Mouse (Mus musculus): ENCODE data around the gene Slc35e2.

The Slc35e2 gene

DNA sequence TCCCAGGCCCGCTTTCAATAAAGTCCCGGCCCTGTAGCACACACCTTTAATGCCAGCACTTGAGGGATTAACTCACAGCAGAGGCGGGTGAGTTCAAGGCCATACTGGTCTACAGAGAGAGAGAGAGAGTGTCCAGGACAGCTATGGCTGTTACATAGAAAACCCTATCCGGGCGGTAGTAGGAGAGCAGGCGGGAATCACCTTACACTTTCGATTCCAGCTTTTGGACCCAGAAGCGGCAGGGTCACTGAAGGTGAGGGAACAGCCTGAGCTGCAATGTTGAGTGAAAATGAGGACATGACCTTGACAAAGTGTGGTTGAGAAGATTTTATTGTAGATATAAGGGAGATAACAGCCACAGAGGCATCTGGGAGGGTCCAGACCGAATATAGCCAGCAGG lies 27.3 kb upstream of the Slc35e2 start:
- in situ Hi-C loops (cut with MboI; ENCODE audit: low pct_unique_long_range_greater_than_20kb in 1 of 2, low sequenced_read_pairs in 2 of 2, unreplicated experiment in 1 of 2) = no loop called here

- in situ Hi-C loops (cut with MboI; ENCODE audit: low pct_unique_long_range_greater_than_20kb in 1 of 2, low sequenced_read_pairs in 2 of 2, unreplicated experiment in 1 of 2) = loop anchor here in 1 of 2 experiments (25.0 kb wide), 1 partner anchor 213 kb away; the partner anchor contains the start of gene Prkcz
These were observed 26.3 kb upstream of the Slc35e2 start for GRCm38 (mm10) chr4:155574931-155575330.

DNA sequence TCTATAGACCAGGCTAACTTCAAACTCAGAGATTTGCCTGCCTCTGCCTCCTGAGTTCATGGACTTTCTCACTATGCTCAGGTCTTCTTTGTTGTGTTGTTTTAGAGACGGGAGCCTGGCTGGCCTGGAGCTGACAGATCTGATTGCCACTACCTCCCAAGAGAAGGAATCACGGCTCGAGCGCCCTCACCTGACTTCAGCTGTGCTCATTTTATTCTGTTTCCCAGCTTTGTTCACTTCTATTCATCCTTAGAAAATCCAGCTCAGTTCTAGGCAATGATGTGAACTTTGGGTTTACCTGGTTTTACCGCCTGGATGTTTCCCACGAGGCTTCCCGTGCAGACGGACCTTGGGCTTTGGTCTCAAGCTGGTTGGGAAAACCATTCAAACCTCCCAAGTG lies 25.7 kb upstream of the Slc35e2 start:
- in situ Hi-C loops (cut with MboI; ENCODE audit: low pct_unique_long_range_greater_than_20kb in 1 of 2, low sequenced_read_pairs in 2 of 2, unreplicated experiment in 1 of 2) = loop anchor here in 1 of 2 experiments (25.0 kb wide), 1 partner anchor 213 kb away; the partner anchor contains the start of gene Prkcz

- in situ Hi-C loops (cut with MboI; ENCODE audit: low pct_unique_long_range_greater_than_20kb in 1 of 2, low sequenced_read_pairs in 2 of 2, unreplicated experiment in 1 of 2) = loop anchor here in 1 of 2 experiments (25.0 kb wide), 1 partner anchor 215 kb away; the partner anchor contains the start of gene Prkcz
These were observed 24.1 kb upstream of the Slc35e2 start for GRCm38 (mm10) chr4:155577132-155577531.

DNA sequence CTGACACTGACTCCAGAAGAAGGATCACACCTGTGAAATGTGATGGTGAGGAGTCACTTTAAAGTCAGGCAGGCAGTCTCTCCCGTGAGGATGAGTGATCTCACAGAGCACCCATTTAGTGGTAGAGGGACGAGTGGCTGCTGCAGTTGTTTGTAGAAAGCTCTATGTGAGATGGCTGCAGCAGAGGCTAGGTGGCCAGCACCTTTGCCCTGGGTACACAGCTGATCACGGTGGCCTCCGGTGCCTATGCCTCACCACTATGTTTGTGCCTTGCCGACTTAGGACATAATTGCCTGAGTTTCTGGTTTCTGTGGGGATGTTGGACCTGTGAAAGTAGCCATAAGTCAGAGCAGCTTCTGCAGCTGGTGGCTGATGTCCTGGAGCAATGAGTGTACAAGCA lies 23.5 kb upstream of the Slc35e2 start:
- in situ Hi-C loops (cut with MboI; ENCODE audit: low pct_unique_long_range_greater_than_20kb in 1 of 2, low sequenced_read_pairs in 2 of 2, unreplicated experiment in 1 of 2) = loop anchor here in 1 of 2 experiments (25.0 kb wide), 1 partner anchor 215 kb away; the partner anchor contains the start of gene Prkcz

DNA sequence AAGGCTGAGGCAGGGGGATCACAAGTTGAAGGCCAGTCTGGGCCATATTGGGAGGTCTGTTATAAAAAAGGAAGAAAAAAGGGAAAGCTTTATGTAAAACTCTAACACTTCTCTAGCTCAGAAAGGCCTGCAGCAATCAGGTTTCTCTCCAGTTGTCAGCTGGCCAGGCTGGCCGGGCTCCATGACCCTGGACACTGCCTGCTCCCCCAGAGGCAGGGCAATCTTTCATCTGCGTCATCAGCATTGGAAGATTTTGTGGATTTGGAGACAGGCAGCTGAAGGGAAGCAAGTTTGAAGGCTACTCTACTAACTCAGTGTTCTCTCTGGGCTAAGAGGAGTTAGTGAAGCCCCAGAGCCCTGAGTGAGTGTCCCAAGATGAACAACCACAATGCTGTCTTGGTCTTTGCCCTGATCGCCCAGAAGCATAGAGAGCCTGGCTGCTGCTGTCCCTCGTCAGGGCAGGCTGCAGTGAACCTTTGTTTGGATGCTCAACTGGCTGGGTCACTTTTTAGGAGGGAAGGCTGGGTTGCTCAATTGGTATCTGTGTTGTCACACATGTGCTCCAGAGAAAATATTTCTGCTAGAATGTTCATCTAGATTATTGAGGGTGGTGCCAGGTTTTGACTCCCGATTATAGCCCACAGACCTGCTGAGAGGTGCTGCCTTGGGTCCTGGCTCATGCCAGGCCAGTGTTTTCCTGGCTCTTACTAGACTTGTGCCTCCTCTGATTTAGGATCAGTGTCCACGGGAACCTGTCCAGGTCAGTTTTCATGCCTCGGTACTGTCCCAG lies 22.7 kb upstream of the Slc35e2 start:
- in situ Hi-C loops (cut with MboI; ENCODE audit: low pct_unique_long_range_greater_than_20kb in 1 of 2, low sequenced_read_pairs in 2 of 2, unreplicated experiment in 1 of 2) = loop anchor here in 1 of 2 experiments (25.0 kb wide), 1 partner anchor 216 kb away; the partner anchor contains the start of gene Prkcz

DNA sequence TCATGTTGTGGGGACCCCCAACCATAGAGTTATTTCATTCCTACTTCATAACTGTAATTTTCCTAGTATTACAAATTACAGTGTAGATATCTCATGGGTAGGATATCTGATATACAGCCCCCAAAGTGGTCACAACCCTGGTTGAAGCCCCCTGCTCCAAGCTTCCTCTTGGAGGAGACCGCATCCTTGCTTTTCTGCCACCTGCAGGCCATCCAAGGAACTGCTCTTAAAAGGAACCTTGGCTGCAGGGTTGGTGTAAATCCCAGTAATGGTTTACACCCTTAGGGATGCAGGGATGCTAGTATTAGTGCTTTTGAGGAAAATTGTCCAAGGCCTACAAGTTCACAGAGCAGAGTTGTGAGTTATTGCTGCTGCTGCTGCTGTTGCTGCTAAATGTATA lies 20.8 kb upstream of the Slc35e2 start:
- in situ Hi-C loops (cut with MboI; ENCODE audit: low pct_unique_long_range_greater_than_20kb in 1 of 2, low sequenced_read_pairs in 2 of 2, unreplicated experiment in 1 of 2) = loop anchor here in 1 of 2 experiments (25.0 kb wide), 1 partner anchor 218 kb away; the partner anchor contains the start of gene Prkcz

- in situ Hi-C loops (cut with MboI; ENCODE audit: low pct_unique_long_range_greater_than_20kb in 1 of 2, low sequenced_read_pairs in 2 of 2, unreplicated experiment in 1 of 2) = loop anchor here in 1 of 2 experiments (25.0 kb wide), 1 partner anchor 220 kb away; the partner anchor contains the start of gene Prkcz
These were observed 18.8 kb upstream of the Slc35e2 start for GRCm38 (mm10) chr4:155582279-155582905.

DNA sequence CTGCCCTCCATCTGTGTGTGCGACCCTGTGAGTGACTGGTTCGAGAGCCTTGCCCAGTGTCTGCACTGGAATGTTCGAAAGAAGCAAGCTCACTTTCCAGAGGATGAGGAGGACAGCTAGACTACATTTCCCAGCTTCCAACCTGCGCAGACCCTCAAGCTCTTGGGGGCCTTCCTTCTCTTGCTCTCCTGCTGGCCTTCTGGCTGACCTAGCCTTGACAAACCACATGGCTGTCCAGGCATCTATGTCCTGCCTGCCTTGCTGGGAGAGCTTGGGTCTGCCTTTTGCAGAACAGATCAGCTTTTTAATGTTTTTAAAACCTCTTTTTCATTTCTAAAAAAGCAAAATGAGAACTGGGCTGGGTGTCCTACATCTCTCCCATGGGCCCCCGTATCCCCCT lies 11.9 kb upstream of the Slc35e2 start:
- in situ Hi-C loops (cut with MboI; ENCODE audit: low pct_unique_long_range_greater_than_20kb in 1 of 2, low sequenced_read_pairs in 2 of 2, unreplicated experiment in 1 of 2) = loop anchor here in 1 of 2 experiments (25.0 kb wide), 1 partner anchor 227 kb away; the partner anchor contains the start of gene Prkcz

GRCm38 (mm10) chr4:155591012-155591719 lies 10.1 kb upstream of the Slc35e2 start:
- in situ Hi-C loops (cut with MboI; ENCODE audit: low pct_unique_long_range_greater_than_20kb in 1 of 2, low sequenced_read_pairs in 2 of 2, unreplicated experiment in 1 of 2) = loop anchor here in 1 of 2 experiments (25.0 kb wide), 1 partner anchor 229 kb away; the partner anchor contains the start of gene Prkcz

GRCm38 (mm10) chr4:155593780-155594179 lies 7.4 kb upstream of the Slc35e2 start:
- in situ Hi-C loops (cut with MboI; ENCODE audit: low pct_unique_long_range_greater_than_20kb in 1 of 2, low sequenced_read_pairs in 2 of 2, unreplicated experiment in 1 of 2) = loop anchor here in 1 of 2 experiments (25.0 kb wide), 1 partner anchor 231 kb away; the partner anchor contains the start of gene Prkcz

GRCm38 (mm10) chr4:155595777-155596176 lies 5.4 kb upstream of the Slc35e2 start:
- in situ Hi-C loops (cut with MboI; ENCODE audit: low pct_unique_long_range_greater_than_20kb in 1 of 2, low sequenced_read_pairs in 2 of 2, unreplicated experiment in 1 of 2) = loop anchor here in 1 of 2 experiments (25.0 kb wide), 1 partner anchor 233 kb away; the partner anchor contains the start of gene Prkcz

- in situ Hi-C loops (cut with MboI; ENCODE audit: low pct_unique_long_range_greater_than_20kb in 1 of 2, low sequenced_read_pairs in 2 of 2, unreplicated experiment in 1 of 2) = loop anchor here in 1 of 2 experiments (25.0 kb wide), 1 partner anchor 234 kb away; the partner anchor contains the start of gene Prkcz
These were observed 4.6 kb upstream of the Slc35e2 start for GRCm38 (mm10) chr4:155596606-155597005.

GRCm38 (mm10) chr4:155598536-155598935 lies 2.7 kb upstream of the Slc35e2 start:
- in situ Hi-C loops (cut with MboI; ENCODE audit: low pct_unique_long_range_greater_than_20kb in 1 of 2, low sequenced_read_pairs in 2 of 2, unreplicated experiment in 1 of 2) = loop anchor here in 1 of 2 experiments (25.0 kb wide), 1 partner anchor 236 kb away; the partner anchor contains the start of gene Prkcz

GRCm38 (mm10) chr4:155599901-155600825 lies 1.1 kb upstream of the Slc35e2 start:
- in situ Hi-C loops (cut with MboI; ENCODE audit: low pct_unique_long_range_greater_than_20kb in 1 of 2, low sequenced_read_pairs in 2 of 2, unreplicated experiment in 1 of 2) = loop anchor here in 1 of 2 experiments (25.0 kb wide), 1 partner anchor 238 kb away; the partner anchor contains the start of gene Prkcz

DNA sequence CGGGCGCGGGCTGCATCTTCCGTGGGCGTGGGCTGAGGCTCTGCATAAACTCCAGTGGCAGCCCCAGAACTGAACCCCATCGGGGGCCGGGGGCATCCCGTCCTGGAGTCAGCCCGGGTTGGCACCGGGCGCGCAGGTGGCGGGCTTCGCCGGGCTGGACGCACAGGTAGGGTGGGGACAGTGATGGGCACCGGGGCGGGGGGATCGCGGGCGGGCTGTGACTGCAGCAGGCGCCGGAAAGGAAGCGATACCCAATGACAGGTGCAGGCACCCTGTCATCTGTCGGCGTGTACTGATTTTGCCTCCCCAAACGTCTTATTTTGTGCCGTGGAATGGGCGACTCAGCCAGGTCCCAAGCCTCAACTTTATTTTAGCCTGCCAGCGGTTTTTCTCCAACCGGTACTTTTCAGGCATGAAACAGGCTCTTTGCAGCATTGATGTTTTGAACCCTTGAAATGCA lies 811 bp downstream of the Slc35e2 start:
- in situ Hi-C loops (cut with MboI; ENCODE audit: low pct_unique_long_range_greater_than_20kb in 1 of 2, low sequenced_read_pairs in 2 of 2, unreplicated experiment in 1 of 2) = no loop called here

- in situ Hi-C loops (cut with MboI; ENCODE audit: low pct_unique_long_range_greater_than_20kb in 1 of 2, low sequenced_read_pairs in 2 of 2, unreplicated experiment in 1 of 2) = no loop called here
These were observed 1.5 kb downstream of the Slc35e2 start for GRCm38 (mm10) chr4:155602753-155603152.

Data from mouse embryonic stem cell (cell line).